Mouse (Mus musculus) lung, adult 2 months (tissue): ENCODE data around the gene Slc17a7. TPM values are rescaled to one million over a fixed set of nuclear protein-coding genes. Genes with fewer than 3 reads are reported as not detected.
A peak's percentile ranks its signal among the peaks of the same experiment; 100 is the strongest.

ENCODE experiments used
- DNase-seq: peaks from one replicate; pipeline ENCODE4 v3.0.0; 2022
- H3K4me1 ChIP-seq: fragments of 200-500 bp; 2 replicates; pipeline ENCODE4 v1.6.1; 2011; ENCODE audit warnings: low read length; ENCODE audit not compliant: control insufficient read depth, insufficient read depth
- H3K4me3 ChIP-seq: fragments of 200-500 bp; replicated peaks from 2 replicates; pipeline ENCODE3; 2011; ENCODE audit warnings: low read depth, mild to moderate bottlenecking, control low read depth, low read length; ENCODE audit errors: extremely low read depth
- CTCF ChIP-seq: fragments of 200-500 bp; IDR thresholded peaks from 2 replicates; pipeline ENCODE4 v1.5.1; 2011; ENCODE audit warnings: mild to moderate bottlenecking, low read length, control low read depth; ENCODE audit not compliant: insufficient read depth
- POLR2A ChIP-seq: fragments of 200-500 bp; IDR thresholded peaks from 2 replicates; pipeline ENCODE4 v1.6.1; 2011; ENCODE audit warnings: low read depth, mild to moderate bottlenecking, control low read depth, low read length, borderline replicate concordance; ENCODE audit errors: extremely low read depth
- WGBS: fragments of 180-500 bp; shearing (Covaris S2); methylation state at CpG from one replicate; pipeline ENCODE4 v1.1.7; 2018; 5-methylcytosine and 5-hydroxymethylcytosine counted together
- polyA plus RNA-seq: library from polyadenylated mRNA; depleted of rRNA; stranded (reverse); fragments of >200 nt; gene quantifications from 2 replicates; pipeline ENCODE4 v1.2.3, GENCODE M21; 2012

Slc17a7 gene
- polyA plus RNA-seq, 1 experiment: 2.7 TPM

DNA sequence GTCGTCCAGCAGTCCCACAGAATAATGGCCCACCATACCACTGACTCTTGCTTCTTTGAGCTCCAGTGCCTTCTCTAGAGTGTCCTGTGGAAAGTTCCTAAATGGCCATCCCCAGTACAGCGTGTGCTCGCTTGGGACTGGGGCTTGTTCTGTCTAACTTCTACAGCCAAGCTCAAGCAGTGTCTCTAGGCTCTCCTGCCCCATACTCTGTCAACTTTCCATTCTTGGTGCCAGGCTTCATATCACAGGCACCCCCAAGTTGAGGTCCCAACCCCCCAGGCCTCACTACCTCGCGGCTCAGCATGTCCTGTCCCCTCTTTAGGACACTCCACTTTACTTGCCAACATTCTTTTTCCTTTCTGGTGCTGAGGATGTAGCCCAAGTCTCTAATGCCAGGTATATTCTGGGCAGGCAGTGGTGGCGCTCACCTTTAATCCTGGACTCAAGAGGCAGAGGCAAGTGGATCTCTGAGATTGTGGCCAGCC, 3.4 kb upstream of the Slc17a7 start:
- no peak for DNase-seq
- TF ChIP-seq POLR2A (no peak), CTCF (no peak)
- no peak overlapping the region for H3K4me3 ChIP-seq
- WGBS: 90% methylated on average over 6 of the region's 6 CpGs
- H3K4me1 ChIP-seq: no peaks in the 10 kb centered on the region

DNA sequence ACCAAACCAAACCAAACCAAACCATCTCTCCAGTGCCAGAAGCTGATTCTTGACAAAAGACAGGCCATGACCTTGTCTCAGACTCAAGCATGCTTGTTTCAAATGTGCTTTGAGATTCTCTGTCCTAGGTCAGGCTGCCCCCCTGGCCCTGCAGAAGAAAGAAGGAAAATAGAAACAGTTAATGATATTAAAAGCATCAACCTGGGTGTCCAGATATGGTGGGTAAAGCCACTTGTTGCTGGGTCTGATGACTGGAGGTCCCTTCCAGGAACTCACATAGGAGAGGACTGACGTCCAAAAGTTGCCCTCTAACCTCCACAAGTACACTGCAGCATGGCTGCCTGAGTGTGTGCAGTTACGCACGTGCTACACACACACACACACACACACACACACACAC, 2.9 kb upstream of the Slc17a7 start:
- no peak for DNase-seq
- H3K4me3 ChIP-seq: no peak overlapping the region
- H3K4me1 ChIP-seq: no peaks in the 10 kb centered on the region
- TF ChIP-seq CTCF: no peak
- no peak for TF ChIP-seq POLR2A
- WGBS: 85% methylated on average over 3 of the region's 3 CpGs

DNA sequence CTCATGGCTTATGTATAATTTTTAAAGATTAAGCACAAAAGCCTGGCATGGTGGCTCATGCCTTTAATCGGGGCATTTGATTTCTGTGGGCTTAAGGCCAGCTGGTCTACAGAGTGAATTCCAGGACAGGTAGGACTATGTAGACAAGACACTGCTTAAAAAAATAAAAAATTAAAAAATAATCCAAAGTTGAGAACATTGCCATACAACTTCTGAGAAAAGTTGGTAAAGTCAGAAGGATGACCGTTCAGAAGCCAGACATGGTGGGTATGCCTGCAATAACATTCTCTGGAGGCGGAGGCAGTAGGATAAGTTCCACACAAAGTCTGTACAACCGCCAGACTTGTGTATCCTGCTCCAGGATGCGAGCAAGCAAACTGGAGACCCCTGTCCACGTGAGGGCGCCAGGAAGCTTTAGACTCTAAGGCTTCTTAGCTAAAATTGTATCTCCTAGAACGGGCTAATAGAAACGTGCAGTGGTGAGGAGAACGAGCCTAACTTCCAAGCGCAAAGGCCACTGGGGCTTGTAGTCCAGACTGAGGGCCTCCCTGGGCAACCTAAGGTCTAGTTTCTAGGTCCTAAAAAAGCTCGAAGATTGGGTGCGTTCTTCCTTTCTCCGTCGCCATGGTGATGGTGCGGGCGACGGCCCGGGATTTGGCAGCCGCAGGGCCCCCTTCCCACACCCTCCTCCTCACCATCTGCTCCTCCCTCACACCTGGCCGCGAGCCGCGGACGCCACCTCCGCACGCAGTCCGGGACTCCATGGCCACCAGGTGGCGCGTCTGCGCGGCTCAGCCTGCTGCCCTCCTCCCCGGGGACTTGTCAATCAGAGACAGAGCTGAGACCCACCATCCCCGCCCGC, 1.9 kb upstream of the Slc17a7 start:
- no peak for TF ChIP-seq POLR2A
- peak; percentile 69 for TF ChIP-seq CTCF
- peak; percentile 92 for DNase-seq
- WGBS: 3% methylated on average over 35 of the region's 35 CpGs
- Histone ChIP-seq H3K4me3 (peak overlapping the region; percentile 36), H3K4me1 (no peaks in the 10 kb centered on the region)

DNA sequence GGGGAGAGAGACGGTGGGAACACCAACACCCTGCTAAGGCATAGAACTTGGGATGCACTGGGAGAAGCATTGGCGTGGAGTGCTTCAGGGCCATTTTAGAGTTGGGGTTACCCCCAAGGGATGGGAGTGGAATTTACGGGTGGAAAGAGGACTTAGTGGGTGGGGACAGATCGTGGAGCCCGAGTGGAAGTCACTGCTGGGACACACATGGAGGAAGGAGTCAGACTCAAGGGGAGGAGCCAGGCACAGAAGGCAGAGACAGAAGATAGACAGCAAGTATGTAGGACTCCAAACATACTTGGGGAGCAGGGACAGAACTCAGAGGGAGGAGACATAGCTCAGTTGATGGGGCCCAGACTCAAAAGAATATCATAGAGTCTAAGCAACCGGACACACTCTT, 1.2 kb upstream of the Slc17a7 start:
- no peak for DNase-seq
- H3K4me1 ChIP-seq: no peaks in the 10 kb centered on the region
- TF ChIP-seq CTCF (no peak), POLR2A (no peak)
- 25% methylated on average over 6 of the region's 6 CpGs for WGBS
- H3K4me3 ChIP-seq: no peak overlapping the region

DNA sequence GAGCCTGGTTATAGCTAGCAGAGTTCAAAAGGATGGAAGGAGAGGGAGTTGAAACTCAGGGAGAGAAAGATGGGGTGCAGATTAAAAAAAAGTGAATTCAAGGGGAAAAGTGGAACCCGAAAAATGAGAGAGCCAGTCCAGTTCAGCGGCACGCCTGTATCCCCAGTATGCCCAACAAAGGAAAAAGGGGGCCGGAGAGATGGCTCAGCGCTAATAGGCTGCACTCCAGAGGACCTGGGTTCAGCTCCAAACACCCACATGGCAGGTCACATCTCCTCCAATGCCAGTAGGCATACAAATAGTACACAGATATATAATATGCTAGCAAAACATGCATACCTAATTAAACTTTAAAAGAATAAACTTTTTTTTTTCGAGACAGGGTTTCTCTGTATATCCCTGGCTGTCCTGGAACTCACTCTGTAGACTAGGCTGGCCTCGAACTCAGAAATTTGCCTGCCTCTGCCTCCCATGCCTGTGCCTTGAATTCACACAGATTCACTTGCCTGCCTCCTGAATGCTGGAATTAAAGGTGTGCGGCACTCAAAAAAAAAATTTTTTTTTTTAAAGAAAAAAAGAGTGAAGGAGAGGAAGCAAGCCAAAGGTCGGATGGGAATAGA, 643 bp upstream of the Slc17a7 start:
- 70% methylated on average over 9 of the region's 9 CpGs for WGBS

DNA sequence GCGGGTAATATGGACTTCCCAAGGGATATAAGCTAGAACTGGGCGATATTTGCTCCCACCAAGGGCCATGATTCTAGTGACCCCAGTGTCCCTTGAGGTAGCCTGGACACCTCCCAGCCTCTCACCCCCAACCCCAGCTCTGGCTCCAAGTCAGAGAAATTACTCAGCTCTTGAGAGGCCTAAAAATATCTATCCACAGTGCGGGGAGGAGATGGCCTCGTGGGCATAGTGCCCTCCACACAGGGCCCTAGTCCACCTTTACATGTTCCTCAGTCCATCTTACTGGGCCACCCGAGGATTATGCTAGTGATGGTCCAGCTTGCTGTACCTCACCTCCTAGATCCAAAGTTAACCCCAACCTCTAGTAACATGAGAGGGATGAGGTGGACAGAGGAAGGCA, 1.1 kb downstream of the Slc17a7 start:
- no peak overlapping the region for H3K4me3 ChIP-seq
- H3K4me1 ChIP-seq: 0 out of 2 replicates have a peak, but pooled peaks cover 2% of the 10 kb centered on the region
- TF ChIP-seq CTCF: no peak
- TF ChIP-seq POLR2A: no peak
- no peak for DNase-seq
- 57% methylated on average over 5 of the region's 5 CpGs for WGBS

More for the DNA sequence above, 643 bp upstream of the Slc17a7 start:
- TF ChIP-seq CTCF (no peak), POLR2A (no peak)
- Histone ChIP-seq H3K4me3 (no peak overlapping the region), H3K4me1 (no peaks in the 10 kb centered on the region)
- DNase-seq: no peak

DNA sequence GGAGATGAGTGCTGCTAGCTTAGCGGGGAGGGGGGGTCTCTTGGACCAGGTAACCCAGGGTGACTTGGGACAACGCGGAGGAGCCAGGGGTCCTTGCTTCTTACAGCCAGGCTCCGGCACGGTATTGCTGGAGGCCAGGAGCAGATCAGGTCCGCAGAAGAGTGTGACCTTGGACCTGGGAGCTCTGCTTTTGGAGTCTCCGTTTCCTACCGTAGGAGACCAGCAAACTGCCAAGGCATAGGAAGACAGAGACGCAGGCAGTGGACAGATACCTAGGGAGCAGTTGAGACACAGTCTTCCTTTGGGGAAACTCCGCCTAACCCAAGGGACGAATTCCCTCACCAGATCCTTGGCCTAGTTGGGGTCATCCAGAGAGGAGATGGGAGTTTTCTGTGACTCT, 2.0 kb downstream of the Slc17a7 start:
- 0 out of 2 replicates have a peak, but pooled peaks cover 2% of the 10 kb centered on the region for H3K4me1 ChIP-seq
- 54% methylated on average over 11 of the region's 11 CpGs for WGBS
- no peak for DNase-seq
- no peak overlapping the region for H3K4me3 ChIP-seq
- TF ChIP-seq POLR2A (no peak), CTCF (no peak)

DNA sequence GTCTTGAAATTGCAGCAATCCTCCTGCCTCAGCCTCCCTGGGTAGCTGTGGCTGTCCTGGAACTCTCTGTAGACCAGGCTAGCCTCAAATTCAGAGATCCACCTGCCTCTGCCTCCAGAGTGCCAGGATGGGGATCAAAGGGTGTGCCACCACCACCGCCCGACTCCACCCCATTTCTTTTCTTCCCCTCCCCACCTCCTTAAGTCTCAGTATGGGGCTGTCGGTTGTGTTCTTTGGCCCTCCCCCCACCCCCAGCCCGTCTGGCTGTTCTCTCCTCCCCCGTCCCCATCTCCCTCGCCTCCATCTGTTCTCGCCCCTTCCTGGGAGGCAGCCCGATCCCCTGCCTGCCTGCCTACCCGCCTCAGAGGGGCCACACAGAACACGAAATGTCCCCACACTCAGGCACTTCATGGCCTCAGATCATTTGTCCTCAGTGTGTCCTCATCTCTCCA, 3.2 kb downstream of the Slc17a7 start:
- Histone ChIP-seq H3K4me3 (no peak overlapping the region), H3K4me1 (0 out of 2 replicates have a peak, but pooled peaks cover 2% of the 10 kb centered on the region)
- DNase-seq: no peak
- no peak for TF ChIP-seq POLR2A
- TF ChIP-seq CTCF: no peak
- WGBS: 23% methylated on average over 10 of the region's 10 CpGs

DNA sequence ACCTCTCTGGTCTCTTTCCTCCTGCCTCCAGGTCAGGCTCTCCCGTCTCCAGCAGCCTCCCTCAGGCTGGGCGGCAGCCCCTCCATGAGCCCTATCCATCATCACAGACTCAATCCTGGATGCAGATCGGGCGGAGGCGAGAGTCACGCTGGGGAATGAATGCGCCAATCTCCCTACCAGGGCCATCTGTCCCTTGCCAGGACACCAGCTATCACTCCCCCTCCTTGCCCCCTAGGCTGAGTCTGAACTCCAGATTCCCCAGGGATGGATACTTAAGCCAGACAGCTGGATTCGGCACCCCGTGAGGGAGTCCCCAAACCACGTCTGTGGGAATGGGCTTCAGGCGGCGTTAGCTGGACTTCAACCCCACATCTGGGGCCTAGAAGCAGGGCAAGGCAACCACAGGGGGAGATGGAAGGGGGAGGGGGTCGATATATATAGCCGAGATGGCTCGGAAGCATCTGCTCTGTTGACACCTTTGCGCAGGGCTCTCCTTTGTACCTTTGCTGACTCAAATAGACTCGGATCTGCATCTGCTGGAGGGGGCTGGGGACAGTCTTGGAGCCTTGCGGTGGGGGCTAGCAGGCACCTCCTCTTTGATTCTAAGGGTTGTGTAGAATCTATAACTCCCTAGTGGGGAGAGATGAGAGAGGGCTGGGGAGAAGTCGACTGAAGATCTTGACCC, 4.2 kb downstream of the Slc17a7 start:
- Histone ChIP-seq H3K4me1 (0 out of 2 replicates have a peak, but pooled peaks cover 2% of the 10 kb centered on the region), H3K4me3 (no peak overlapping the region)
- TF ChIP-seq POLR2A (no peak), CTCF (no peak)
- DNase-seq: no peak
- 8% methylated on average over 19 of the region's 19 CpGs for WGBS
